Mouse (Mus musculus) liver, adult 2 months (tissue): ENCODE data around the gene Tm9sf4. TPM values are rescaled to one million over a fixed set of nuclear protein-coding genes. Genes with fewer than 3 reads are reported as not detected.
A peak's percentile ranks its signal among the peaks of the same experiment; 100 is the strongest.

Experiments
- DNase-seq: peaks from one replicate; pipeline ENCODE4 v3.0.0-alpha.2; 2011; ENCODE audit warnings: low read depth, low spot score; ENCODE audit errors: extremely low read depth
- H3K27ac ChIP-seq: fragments of 200-500 bp; replicated peaks from 2 replicates; pipeline ENCODE4 v1.5.1; 2012; ENCODE audit warnings: low read depth, mild to moderate bottlenecking, control low read depth, inconsistent platforms, low read length; ENCODE audit not compliant: insufficient read depth
- H3K27me3 ChIP-seq: fragments of 200-500 bp; 2 replicates; pipeline ENCODE4 v1.6.1; 2012; ENCODE audit warnings: mild to moderate bottlenecking, moderate library complexity, low read length, inconsistent platforms; ENCODE audit not compliant: control insufficient read depth, insufficient read depth
- H3K36me3 ChIP-seq: fragments of 200-500 bp; 2 replicates; pipeline ENCODE4 v1.6.1; 2012; ENCODE audit warnings: low read length, inconsistent platforms; ENCODE audit not compliant: control insufficient read depth, insufficient read depth
- H3K4me1 ChIP-seq: fragments of 200-500 bp; 2 replicates; pipeline ENCODE4 v1.6.1; 2011; ENCODE audit warnings: low read length; ENCODE audit not compliant: control insufficient read depth, insufficient read depth
- H3K4me3 ChIP-seq: fragments of 200-500 bp; 2 replicates; pipeline ENCODE4 v1.5.1; 2011; ENCODE audit warnings: low read depth, mild to moderate bottlenecking, control low read depth, low read length, moderate library complexity; ENCODE audit not compliant: insufficient read depth
- H3K79me2 ChIP-seq: fragments of 200-500 bp; 2 replicates; pipeline ENCODE4 v1.6.1; 2012; ENCODE audit warnings: inconsistent platforms, mild to moderate bottlenecking, low read length, moderate library complexity; ENCODE audit not compliant: control insufficient read depth, insufficient read depth
- H3K9ac ChIP-seq: fragments of 200-500 bp; 2 replicates; pipeline ENCODE4 v1.6.1; 2012; ENCODE audit warnings: low read depth, mild to moderate bottlenecking, control low read depth, inconsistent platforms, low read length
- CTCF ChIP-seq: fragments of 200-500 bp; IDR thresholded peaks from 2 replicates; pipeline ENCODE4 v1.5.1; 2011; ENCODE audit warnings: low read depth, low read length, control low read depth
- POLR2A ChIP-seq: fragments of 200-500 bp; IDR thresholded peaks from 2 replicates; pipeline ENCODE4 v1.6.1; 2011; ENCODE audit warnings: low read length, control low read depth; ENCODE audit not compliant: insufficient read depth; ENCODE audit errors: extremely low read depth
- WGBS: fragments of 180-500 bp; shearing (Covaris S2); methylation state at CpG from one replicate; pipeline ENCODE4 v1.1.7; 2018; 5-methylcytosine and 5-hydroxymethylcytosine counted together
- polyA plus RNA-seq: library from polyadenylated mRNA; depleted of rRNA; stranded (reverse); fragments of >200 nt; gene quantifications from 2 replicates; pipeline ENCODE4 v1.2.3, GENCODE M21; 2012; rRNA removed
- total RNA-seq: library from RNA; depleted of rRNA; stranded (reverse); fragments of >200 nt; gene quantifications from 2 replicates; pipeline ENCODE4 v1.2.3, GENCODE M21; 2014; rRNA removed

Tm9sf4 gene
- total RNA-seq (28.0 and 37.1 TPM in 2 replicates), polyA plus RNA-seq (38.8 and 45.5 TPM in 2 replicates)

DNA sequence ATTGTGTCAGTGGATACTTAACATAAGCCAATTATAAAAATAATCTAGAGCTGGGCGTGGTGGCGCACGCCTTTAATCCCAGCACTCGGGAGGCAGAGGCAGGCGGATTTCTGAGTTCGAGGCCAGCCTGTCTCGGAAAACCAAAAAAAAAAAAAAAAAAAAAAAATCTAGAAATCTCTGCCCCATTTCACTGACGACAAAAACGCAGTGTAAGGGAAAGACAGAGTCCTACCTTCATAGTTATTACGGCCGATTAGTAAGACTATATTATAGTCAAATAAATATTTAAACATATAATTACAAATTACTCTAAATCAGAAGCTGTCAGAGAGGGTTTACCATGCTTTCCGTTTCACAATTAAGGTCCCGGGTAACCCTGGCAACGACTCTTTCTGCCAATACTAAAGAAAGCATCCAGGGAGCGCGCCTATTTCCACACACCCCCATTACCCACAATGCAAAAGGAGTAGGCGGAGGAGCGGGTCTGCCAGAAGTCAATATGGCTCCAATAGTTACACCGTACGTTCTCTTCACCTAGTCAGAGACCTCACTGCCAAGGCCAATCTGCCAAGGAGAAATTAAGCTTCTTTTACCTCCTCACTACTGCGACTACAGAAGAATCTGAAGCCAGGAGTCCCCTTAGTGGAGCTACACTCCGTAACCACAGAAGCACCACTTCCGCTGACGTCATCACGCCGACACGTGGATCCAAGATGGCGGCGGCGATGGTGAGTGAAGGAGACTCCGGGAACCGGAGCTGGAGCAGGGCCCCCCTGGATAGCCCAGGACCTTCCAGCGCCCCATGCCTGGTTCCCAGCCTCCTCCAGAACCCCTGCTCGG lies at the start of gene Tm9sf4:
Tm9sf4 (plus strand) TSS at position 460 of the 840 bp plus-strand sequence.
- TF ChIP-seq POLR2A = peak; percentile 56
- no peak for TF ChIP-seq CTCF
- 7% methylated on average over 34 of the region's 34 CpGs for WGBS
- DNase-seq = peak; percentile 88

DNA sequence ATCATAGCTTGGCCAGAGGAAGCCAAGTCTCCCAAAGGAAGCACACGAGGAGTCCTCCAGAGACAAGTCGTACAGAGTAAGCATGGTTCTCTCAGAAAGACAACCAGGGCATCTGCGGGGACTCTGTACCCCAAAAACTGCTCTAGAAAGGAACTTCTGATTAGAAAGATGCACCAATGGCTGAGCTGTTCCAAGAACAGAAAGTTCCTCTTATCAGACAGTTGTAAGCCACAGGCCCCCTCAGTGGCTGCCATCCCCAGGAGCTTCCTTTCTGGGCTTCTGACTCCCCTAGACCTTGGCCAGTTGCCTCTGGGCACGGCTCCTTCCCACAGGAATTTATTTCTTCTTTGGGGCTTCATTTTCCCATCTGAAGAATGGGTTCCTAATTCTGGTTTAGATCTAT lies 45.4 kb upstream of the Tm9sf4 start:
- 70% methylated on average over 4 of the region's 4 CpGs for WGBS
- DNase-seq = no peak
- TF ChIP-seq CTCF = no peak
- no peak for TF ChIP-seq POLR2A
- no peaks in the 10 kb centered on the region for H3K36me3 ChIP-seq
- H3K4me3 ChIP-seq = no peak overlapping the region
- H3K9ac ChIP-seq = no peak overlapping the region
- no peak overlapping the region for H3K27ac ChIP-seq
- H3K4me1 ChIP-seq = no peaks in the 10 kb centered on the region
- H3K79me2 ChIP-seq = no peaks in the 10 kb centered on the region
- no peaks in the 10 kb centered on the region for H3K27me3 ChIP-seq

More for the DNA sequence above, at the start of gene Tm9sf4:
- Histone ChIP-seq H3K36me3 (no peaks in the 10 kb centered on the region), H3K9ac (peak within 1 kb of the TSS; percentile 94), H3K27me3 (no peaks in the 10 kb centered on the region), H3K4me1 (peaks cover 5% of the 10 kb centered on the region), H3K79me2 (peaks cover 9% of the 10 kb centered on the region), H3K4me3 (peak within 1 kb of the TSS; percentile 98), H3K27ac (peak within 1 kb of the TSS; percentile 94)

DNA sequence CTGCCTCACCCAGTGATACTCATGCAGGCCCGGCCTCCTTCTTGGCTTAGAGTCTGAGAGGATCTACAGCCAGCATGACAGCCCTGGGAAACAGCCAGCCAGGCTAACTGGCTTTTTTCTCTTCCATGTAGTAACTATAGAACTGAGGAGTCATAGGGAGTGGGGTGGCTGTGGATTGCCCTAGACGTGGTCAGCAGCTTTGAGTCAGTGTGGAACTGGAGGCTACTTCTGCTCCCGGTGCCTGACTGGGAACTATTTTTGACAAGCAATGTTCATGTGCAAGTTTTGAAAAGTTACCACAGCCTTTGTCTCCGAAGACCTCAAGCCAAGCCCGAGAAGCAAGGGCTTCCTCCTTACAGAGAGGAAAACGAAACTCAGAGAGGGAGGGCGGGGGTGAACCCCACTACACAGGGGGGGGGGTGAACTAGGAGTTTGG lies 44.0 kb upstream of the Tm9sf4 start:
- Histone ChIP-seq H3K27ac (peak overlapping the region; percentile 44), H3K79me2 (no peaks in the 10 kb centered on the region), H3K4me1 (no peaks in the 10 kb centered on the region), H3K36me3 (no peaks in the 10 kb centered on the region), H3K4me3 (no peak overlapping the region), H3K9ac (no peak overlapping the region), H3K27me3 (no peaks in the 10 kb centered on the region)
- peak; percentile 47 for DNase-seq
- WGBS = 70% methylated on average over 7 of the region's 7 CpGs
- TF ChIP-seq POLR2A (no peak), CTCF (no peak)

DNA sequence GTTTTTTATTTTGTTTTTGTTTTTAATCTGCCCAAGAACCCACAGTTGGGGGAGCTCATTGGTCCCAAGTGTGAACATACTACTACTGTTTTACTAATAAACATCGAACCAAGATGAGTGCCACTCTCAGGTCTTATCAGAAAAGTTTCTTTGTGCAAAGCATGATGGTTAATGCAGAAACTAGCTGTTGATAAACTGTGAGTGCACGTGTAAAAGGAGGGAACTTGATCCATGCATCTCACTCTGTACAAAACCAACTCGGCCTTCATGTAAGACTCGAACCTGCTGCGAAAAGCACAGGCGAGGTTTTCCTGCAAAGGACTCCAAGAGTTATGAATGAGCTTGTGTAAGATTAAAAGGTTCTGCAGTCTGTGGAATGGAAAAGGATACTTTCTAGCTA lies 41.6 kb upstream of the Tm9sf4 start:
- no peak for DNase-seq
- H3K36me3 ChIP-seq = no peaks in the 10 kb centered on the region
- H3K27me3 ChIP-seq = no peaks in the 10 kb centered on the region
- no peak overlapping the region for H3K4me3 ChIP-seq
- 86% methylated on average over 6 of the region's 6 CpGs for WGBS
- no peaks in the 10 kb centered on the region for H3K4me1 ChIP-seq
- TF ChIP-seq CTCF (no peak), POLR2A (no peak)
- no peak overlapping the region for H3K27ac ChIP-seq
- no peaks in the 10 kb centered on the region for H3K79me2 ChIP-seq
- H3K9ac ChIP-seq = no peak overlapping the region

DNA sequence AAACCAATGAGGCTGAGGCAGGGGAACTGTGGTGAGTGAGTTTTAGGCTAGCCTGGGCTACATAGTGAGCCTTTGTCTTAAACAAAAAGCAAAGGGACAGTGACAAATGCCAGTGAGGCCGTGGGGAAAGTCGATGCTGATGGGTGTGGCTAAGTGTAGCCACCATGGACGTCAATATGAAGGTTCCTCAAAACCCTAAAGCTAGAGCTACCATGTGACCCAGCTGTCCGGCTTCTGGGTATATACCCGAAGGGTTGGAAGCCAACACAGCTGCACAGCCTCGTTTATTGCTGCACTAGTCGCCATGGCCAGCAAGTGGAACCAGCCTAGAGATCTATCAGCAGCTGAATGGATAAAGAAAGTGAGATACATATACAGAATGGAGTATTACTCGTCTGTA lies 41.0 kb upstream of the Tm9sf4 start:
- 67% methylated on average over 8 of the region's 8 CpGs for whole genome bisulfite sequencing
- no peaks in the 10 kb centered on the region for H3K36me3 ChIP-seq
- H3K27me3 ChIP-seq = no peaks in the 10 kb centered on the region
- H3K4me1 ChIP-seq = no peaks in the 10 kb centered on the region
- no peak overlapping the region for H3K4me3 ChIP-seq
- H3K9ac ChIP-seq = no peak overlapping the region
- no peaks in the 10 kb centered on the region for H3K79me2 ChIP-seq
- TF ChIP-seq POLR2A (no peak), CTCF (no peak)
- no peak overlapping the region for H3K27ac ChIP-seq
- DNase-seq = no peak
